Mouse (Mus musculus) B cell, adult 2 months (primary cell): ENCODE data around the gene Zfp943.

Experiments
- DNase-seq, 2 experiments: peaks; one replicate each; pipeline ENCODE4 v3.0.0; 2022

Gene Zfp943

DNA sequence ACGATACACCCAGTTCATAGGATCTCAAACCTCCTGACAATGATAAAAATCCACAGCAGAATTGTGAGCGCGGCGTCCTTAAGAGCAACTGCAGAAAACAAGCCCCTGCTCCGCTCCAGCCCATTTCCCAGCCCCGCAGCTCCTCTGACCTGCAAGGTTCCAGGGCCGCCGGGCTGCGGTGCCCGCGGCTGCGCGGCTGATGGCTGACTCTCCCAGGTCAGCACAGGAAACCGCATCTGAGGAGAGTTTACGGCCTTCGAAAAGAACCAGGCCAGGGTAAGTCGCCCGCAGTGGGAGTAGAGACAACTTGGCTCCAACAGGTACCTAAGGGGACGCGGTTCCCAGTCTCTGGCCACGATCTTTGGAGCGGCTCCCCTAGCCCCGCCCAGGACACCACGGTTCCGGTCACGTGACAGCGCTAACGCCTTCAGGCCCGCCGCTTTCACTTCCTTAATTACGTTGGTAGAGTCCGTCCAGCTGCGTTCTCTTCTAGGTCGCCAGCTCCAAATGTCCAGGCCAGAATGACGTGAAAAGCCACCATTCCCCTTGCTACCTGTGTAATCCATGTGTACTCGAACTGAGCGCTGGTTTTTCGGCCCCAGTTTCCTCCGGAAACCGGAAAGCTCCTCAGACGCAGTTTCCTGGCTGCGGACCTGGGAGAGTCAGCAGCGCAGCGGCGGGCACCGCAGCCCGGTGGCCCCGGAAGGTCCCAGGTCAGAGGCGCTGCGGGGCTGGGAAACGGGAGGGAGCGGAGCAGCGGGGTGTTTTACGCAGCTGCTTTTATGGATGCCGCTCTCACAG, at the start of gene Zfp943, which contains the start of gene Zfp942:
TSS of gene Zfp943 (plus strand) at position 446 of the 801 bp plus-strand sequence.
TSS of gene Zfp942 (minus strand) at position 358 of the 801 bp plus-strand sequence.
- peak; percentile 77 to 84 for DNase-seq

DNA sequence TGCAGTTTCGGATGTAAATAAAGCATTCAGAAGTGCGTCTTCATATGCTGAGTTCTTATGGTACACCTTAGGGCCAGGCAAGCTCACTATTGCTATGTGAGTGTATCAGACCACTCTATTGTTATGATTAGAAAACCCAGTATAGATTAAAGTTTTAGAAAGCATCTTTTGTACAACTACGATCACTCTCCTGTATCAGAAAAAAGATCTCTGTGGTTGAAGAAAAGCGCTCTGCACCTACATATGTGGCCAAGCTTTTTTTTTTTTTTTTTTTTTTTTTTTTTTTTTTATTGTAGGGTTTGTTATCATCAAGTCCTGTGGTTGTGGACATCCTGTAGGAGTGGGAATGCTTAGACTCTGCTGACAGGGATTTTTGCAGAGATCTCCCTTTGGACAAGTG, 950 bp downstream of the Zfp943 start:
- DNase-seq, result no peak

DNA sequence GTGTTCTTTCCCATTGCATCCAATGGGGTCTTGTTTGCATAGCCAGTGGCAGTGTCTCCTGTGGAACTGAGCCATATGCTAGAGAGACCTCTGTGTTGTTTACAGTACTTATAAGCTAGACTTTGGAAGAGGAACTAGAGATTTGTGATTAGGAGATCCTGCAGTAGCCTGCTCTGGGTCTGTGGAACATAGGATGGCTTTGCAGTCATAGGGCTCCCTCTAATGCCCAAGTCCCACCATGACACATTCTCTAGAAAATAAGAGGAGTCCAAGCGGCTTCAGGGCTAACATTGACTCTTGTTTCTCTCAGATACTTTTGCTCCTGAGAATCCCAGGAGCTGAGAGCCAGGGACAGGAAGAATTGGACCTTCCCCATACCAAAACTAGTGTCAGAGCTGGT, 73.2 kb downstream of the Zfp943 start:
- peak; percentile 45 to 51 for DNase-seq

DNA sequence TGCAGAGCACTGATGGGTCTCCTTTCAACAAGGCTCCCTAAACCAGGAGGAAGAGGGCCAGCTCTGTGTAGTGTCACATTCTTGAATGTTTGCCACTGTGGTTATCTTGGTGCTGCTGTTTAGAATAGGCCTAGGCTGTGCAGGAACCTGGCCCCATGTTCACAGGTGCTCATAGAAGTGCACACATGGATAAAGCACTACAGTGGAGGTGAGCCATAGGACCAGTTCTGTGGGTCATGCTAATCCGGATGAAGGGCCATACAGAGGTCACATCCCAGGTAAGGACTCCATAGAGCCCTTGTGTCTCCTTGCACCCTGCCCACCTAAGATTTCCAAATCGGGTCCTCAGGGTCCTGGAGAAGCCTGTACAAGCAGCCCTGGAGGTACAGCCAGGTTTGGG, 87.1 kb downstream of the Zfp943 start:
- DNase-seq, result no peak

DNA sequence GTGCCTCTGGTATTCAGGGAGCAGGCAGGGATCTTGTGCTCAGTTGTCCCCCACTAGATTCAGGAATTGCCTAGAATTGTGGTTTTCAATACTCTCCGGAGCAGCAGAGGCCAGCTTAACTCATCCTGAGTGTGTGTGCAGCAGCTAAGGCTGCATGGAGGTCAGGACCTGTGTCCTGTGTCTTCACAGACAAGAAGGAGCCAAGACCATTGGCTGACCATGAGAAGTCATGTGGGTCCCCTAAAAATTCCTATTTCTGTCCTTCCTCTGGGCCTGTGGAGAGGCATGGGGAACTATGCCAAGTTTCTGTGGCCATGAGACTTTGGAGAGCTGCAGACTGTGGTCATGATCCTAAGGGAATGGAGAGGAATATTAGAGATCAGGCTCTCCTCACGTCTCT, 90.9 kb downstream of the Zfp943 start:
- DNase-seq, result no peak

DNA sequence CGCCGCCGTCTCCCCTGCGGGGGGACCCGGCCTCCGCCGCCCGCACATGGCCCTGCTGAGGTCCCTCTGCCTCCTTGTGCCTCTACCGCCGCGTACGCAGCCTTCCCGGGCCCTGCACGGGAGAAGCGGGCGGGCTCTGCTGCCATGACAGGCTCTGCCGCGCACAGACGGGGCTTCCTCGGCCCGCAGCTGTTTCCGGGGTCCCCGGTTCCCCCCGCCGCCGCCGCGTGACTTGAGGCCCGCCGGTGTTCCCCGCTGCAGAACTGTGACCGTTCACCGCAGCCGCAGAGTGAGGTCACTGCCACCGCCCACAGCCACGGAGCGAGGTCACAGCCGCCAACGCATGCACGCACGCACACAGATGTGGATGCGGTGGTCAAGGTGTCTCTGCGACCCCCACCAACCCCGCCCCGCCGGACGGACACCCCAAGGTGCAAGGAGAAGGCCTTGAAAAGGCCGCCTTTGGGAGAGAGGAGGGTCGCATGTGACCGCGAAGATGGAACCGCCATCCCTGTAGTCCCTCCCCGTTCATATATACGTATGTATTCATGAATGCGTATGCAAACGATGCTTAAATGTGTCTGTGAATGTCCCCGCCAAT, 118.8 kb downstream of the Zfp943 start:
- DNase-seq, result peak; percentile 70

DNA sequence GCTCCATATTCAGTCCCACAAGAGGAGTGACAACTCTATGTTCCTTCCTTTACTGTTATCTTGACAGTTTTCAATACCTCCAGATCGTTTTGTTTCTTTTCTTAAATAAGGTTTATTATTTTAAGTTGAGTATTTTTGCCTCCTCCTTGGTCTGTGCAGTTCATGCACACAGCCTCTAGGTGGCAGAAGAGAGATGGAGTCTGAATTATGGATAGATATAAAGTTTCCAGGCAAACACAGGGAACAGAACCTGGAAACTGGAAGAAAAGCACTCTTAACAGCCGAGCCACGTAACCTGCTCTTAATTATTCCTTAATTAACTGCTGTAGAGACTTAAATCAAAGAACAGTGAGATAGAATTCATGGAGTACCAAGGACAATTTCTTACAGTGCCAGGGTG, 120.9 kb downstream of the Zfp943 start:
- DNase-seq, result peak; percentile 13 to 23

DNA sequence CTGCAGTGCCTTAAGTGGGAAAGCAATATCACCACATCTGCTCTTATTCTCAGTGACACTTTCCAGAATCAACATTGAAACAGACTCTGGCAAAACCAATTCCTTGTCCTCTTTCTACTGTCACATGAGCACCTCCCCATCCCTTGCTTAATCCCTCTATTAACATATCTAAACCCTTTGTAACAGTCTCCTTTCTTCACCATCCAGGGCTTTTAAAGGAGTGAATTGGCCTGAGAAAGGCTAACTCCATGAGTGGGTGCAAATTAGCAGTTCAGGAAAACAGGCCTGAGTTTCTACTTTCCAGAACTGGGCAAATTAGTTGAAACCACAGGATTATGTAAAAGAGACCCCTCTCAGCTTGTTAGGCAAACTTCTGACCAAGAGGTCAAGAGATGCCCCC, 156.4 kb downstream of the Zfp943 start:
- no peak for DNase-seq
